Mouse (Mus musculus) thymus, postnatal 10 days (tissue): ENCODE data around the gene Tdp1.
A peak's percentile ranks its signal among the peaks of the same experiment; 100 is the strongest.

Experiments used
- DNase-seq, 2 experiments: peaks; one replicate each; pipeline ENCODE4 v3.0.0; 2021; ENCODE audit warnings: low spot score in 2 of 2

Gene Tdp1

DNA sequence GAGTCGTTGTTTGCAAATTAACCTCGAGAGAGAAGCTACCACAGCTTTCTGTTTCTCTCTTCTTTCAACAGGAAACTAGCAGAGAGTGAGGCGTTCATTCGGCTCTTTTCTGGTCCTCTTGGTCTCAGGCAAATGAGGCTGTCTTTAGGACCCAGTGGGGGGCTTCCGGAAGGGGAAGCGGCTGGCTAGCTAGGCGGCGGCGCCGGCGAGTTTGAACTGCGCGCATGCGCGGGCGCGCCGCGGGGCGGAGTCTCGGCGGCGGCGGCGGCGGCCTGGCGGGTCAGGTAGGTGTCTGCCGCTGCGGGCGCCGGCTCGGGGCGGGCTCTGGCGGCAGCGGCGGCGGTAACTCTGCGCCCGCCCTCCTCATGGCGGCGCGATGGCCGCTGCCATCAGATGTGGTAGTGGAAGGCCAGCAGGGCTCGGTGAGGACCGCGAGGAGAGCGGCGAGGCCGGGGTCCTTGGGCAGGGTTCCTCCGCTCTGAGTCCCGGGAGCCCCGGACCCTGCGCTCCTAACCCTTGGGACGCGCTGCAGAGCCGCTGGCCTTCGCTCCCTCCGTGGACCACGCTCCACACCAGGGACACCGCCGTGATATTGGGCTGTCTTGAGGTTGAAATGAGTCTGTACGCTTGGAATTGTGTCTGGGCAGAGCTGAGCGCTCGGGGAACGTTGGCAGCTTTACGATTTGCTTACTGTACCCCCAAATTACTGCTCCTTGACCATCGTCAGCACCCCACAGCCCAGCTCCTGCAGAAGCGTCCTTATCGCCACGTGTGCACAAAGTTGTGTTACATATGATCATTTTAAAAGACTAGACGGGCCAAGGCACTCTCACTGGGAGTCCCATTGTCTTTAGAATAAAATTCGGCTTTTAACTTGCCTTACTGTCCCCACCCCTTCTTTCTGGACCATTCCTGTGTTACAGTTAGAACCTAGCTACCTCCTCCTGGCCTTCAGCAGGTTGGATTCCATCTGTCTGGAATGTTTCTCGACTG is at the start of gene Tdp1, which contains the start of gene Efcab11:
Tdp1 (plus strand) TSS at position 249 of the 993 bp plus-strand sequence.
Efcab11 (minus strand) TSS at position 171 of the 993 bp plus-strand sequence.
- DNase-seq: peak; percentile 88 to 96

- DNase-seq: no peak
Measured at GRCm38 (mm10) chr12:99836404-99837131, 47.7 kb upstream of the Tdp1 start.

DNA sequence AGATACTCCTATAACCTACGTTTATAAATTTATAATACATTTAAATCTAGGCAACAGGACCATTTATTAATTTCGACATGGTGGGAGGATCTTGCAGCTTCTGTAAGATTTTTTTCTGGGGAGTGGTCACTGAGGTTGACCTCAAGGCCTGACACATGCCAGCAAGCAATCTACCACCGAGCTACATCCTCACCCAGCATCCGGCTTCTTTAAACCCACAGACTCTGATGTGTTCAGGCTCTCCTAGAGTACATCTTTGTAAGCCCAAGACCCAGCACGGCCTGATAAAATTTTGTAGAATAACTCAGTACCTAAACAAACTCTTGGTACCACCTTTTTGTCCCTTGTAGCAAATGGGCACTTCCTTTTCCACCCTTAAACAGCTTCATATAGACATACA is 46.8 kb upstream of the Tdp1 start:
- no peak for DNase-seq

GRCm38 (mm10) chr12:99838109-99838508 is 46.2 kb upstream of the Tdp1 start:
- DNase-seq: no peak

GRCm38 (mm10) chr12:99838703-99839102 is 45.6 kb upstream of the Tdp1 start:
- peak in 1 of 2 experiments; percentile 15 for DNase-seq

GRCm38 (mm10) chr12:99844951-99845350 is 39.4 kb upstream of the Tdp1 start:
- DNase-seq: no peak

DNA sequence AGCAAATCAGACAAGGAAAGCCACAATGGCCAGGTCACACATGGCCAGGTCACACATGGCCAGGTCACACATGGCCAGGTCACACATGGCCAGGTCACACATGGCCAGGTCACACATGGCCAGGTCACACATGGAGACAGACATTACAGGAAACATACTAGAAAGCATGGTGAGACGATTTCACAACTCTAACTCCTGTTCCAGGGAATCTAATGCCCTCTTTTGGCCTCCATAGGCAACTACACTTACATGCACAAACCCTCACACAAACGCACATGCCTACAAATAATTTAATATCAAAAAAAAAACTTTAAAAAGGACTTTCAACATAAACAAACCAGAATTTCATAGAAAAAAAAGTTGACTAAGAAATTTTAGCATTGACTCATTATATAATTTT is 34.3 kb upstream of the Tdp1 start:
- no peak for DNase-seq

GRCm38 (mm10) chr12:99853323-99854258 is 30.7 kb upstream of the Tdp1 start:
- no peak for DNase-seq

DNA sequence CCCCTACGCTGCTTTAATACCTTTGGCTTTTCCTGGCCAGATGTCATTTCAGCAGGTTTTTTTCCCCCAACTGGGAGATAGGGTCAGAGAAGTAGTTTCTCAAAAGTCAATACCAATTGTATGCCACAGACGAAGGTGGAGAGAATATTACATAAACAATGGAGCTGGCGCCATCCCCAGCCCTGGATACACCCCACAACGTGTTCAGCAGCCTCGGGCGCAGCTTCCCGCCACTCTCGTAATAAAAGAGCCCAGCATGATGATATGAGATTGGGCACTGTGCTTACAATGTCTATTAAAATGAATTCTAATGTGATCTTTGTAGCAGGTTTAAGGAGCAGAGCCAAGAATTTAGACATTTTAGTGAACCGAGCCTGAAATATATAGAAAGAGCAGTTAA is 28.3 kb upstream of the Tdp1 start:
- DNase-seq: no peak

DNA sequence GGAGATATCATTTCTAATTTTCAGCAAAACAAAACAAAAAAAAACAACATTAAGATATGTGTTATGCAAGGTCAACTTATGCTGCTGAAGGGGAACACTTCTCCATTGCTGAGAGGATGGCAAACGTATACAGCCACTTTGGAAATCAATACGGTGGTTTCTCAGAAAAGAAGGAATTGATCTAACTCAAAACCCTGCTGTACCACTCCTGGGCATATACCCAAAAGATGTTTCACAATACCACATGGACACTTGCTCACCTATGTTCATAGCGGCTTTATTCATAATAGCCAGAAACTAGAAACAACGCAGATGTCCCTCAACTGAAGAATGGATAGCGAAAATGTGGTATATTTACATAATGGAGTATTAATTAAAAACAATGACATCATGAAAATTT is 25.7 kb upstream of the Tdp1 start:
- no peak for DNase-seq

GRCm38 (mm10) chr12:99859391-99860100 is 24.8 kb upstream of the Tdp1 start:
- DNase-seq: no peak

DNA sequence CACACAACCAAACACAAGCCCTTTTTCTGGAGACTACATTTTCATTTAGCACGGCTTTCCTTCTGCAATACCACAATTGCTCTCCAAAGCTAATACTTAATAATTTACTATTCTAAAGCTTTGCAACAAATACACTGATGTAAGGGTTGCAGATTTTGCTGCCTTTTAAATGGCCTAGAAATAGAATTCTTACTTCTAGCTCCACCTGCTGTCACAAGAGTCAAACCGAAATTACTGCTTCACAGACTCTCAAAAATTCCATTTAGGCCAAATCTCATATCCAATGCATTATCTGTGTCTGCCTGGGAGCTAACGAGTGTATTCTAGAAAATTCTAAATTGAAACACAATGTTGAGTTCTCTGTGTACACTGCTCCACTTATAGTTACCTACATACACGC is 23.3 kb upstream of the Tdp1 start:
- DNase-seq: no peak

DNA sequence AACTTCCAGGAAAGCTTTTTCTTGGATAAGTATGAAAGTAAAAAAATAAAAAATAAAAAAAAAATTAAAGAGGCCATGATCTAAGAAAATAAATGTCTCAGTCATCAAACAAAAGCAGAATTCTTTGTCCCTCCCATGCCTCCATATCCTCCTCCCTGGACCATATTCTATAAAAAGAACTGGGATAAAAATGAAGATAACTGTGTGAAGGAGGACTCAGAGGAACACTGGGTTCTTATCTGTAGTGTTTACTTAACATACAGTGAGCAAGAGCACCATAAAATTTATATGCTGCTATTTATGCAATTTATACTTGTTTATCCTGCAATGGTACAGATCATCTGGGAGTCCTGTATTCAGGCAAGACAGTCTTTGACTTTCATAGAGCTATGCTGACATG is 19.7 kb upstream of the Tdp1 start:
- DNase-seq: no peak

DNA sequence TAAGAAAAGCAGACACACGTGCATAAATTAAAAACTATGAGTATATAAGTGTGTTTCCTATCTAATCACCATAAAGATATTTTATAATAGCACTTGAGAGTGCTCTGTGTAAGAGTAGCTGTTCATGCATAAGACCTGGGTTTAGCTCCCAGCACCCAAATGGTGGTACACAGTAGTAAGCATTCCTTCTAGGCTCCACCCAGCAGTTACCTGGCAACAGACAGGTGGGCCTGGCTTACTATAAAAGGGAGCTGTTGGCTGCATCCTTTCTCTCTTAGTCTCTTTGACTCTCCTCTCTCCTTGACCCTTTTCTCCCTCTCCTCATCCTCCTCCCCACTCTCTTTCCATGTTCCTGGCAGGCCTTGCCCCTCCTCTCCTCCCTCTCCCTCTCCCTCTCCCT is 15.5 kb upstream of the Tdp1 start:
- no peak for DNase-seq

- DNase-seq: no peak
Measured at GRCm38 (mm10) chr12:99873443-99873842, 10.9 kb upstream of the Tdp1 start.

DNA sequence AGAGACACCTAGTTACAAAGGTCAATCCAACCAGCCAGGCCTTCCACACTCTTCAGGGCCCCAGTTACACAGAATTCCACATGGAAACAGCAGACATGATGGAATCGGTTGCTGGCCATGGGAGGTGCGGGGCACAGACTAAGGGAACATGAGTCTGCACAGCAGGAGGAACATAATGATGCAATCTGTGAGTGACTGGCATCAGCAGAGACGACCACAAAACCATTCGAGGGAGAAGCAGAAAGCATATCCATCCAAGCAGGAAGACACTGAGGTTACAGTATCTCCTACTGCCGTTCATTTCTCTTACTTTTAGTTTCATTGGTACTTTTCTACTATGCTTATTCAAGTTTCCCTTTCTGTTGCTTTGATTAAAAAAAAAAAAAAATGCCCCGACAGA is 9.7 kb upstream of the Tdp1 start:
- DNase-seq: no peak

DNA sequence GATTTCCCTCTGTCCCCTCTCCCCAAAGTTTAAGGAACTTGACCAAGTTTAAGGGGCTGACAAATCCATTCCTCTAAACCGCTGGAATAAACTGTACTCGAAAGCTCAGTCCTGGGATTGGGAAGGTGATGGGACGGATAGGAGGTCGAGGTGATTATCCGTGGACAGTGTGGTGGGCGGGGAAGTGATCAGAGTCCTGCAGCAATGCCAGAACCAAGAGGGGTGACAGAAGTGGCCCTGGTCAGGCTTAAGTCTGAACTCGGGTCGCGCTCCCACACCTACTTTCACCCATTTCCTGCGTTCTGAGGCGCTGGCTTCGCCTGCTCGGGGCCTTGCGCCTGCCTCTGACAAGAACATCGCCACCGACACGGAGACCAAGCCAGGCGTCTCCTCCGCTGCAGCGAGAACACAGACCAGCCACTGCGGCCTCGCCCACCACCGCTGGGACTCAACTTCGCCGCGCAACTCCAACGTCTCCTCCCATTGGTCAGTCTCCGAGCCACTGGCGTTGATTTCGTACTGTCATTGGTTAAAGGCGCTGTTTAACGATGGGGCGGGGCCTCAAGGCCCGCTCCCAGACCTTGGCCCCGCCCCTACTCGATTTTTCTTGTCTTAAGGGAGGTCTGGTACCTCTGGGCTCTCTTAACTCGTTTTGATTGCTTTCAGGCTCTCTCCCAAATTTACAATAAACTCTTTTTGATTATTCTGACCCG is 1.2 kb upstream of the Tdp1 start:
- DNase-seq: peak; percentile 87 to 88

DNA sequence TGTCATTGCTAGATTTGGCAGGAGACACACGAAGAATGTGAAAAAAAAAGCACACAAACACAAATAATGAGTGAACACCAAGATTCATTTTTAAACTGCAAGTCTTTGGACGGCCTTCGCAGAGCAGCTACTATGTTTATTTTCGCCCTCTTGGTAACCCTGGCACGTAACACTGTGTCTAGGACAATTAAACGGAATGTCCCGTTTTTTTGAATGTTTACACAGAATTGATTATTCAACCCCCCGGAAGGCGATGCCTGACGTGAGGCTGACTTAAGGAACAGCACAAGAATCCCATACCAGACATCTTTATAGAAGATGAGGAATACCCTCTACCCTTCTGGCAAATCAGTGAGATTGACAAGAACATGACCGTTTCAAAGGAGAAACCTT is 608 bp upstream of the Tdp1 start:
- peak in 1 of 2 experiments; percentile 9 for DNase-seq

GRCm38 (mm10) chr12:99885282-99885901 is 1.1 kb downstream of the Tdp1 start:
- DNase-seq: no peak

GRCm38 (mm10) chr12:99897846-99898245 is 13.5 kb downstream of the Tdp1 start:
- no peak for DNase-seq
